Mouse (Mus musculus): ENCODE results near the gene Kcnk3.
A peak's percentile ranks its signal among the peaks of the same experiment; 100 is the strongest.

Kcnk3 gene

GRCm38 (mm10) chr5:30587681-30588300 lies at the start of gene Kcnk3:
Kcnk3 (plus strand) TSS chr5:30588170.
- DNase-seq, result peak; percentile 65

GRCm38 (mm10) chr5:30545698-30546097 lies 42.3 kb upstream of the Kcnk3 start, which contains the start of gene Cib4:
Cib4 (minus strand) TSS chr5:30545836.
- no peak for DNase-seq

GRCm38 (mm10) chr5:30548681-30549080 lies 39.3 kb upstream of the Kcnk3 start:
- DNase-seq, result no peak

GRCm38 (mm10) chr5:30550334-30551021 lies 37.5 kb upstream of the Kcnk3 start:
- DNase-seq, result peak; percentile 53

GRCm38 (mm10) chr5:30551022-30551638 lies 36.8 kb upstream of the Kcnk3 start:
- DNase-seq, result no peak

GRCm38 (mm10) chr5:30552006-30552405 lies 36.0 kb upstream of the Kcnk3 start:
- DNase-seq, result no peak

GRCm38 (mm10) chr5:30553936-30554335 lies 34.0 kb upstream of the Kcnk3 start:
- no peak for DNase-seq

GRCm38 (mm10) chr5:30554981-30555380 lies 33.0 kb upstream of the Kcnk3 start:
- DNase-seq, result no peak

- DNase-seq, result no peak
These were observed 31.7 kb upstream of the Kcnk3 start for GRCm38 (mm10) chr5:30556284-30556683.

- no peak for DNase-seq
These were observed 28.5 kb upstream of the Kcnk3 start for GRCm38 (mm10) chr5:30559421-30559820.

- DNase-seq, result no peak
These were observed 27.9 kb upstream of the Kcnk3 start for GRCm38 (mm10) chr5:30559986-30560493.

GRCm38 (mm10) chr5:30568479-30568878 lies 19.5 kb upstream of the Kcnk3 start:
- no peak for DNase-seq

GRCm38 (mm10) chr5:30571820-30572219 lies 16.1 kb upstream of the Kcnk3 start:
- no peak for DNase-seq

- DNase-seq, result no peak
These were observed 13.6 kb upstream of the Kcnk3 start for GRCm38 (mm10) chr5:30574367-30574766.

GRCm38 (mm10) chr5:30576233-30576632 lies 11.7 kb upstream of the Kcnk3 start:
- DNase-seq, result no peak

- DNase-seq, result no peak
These were observed 10.7 kb upstream of the Kcnk3 start for GRCm38 (mm10) chr5:30577251-30577650.

- DNase-seq, result peak; percentile 85
These were observed 10.2 kb upstream of the Kcnk3 start for GRCm38 (mm10) chr5:30577654-30578310.

GRCm38 (mm10) chr5:30578445-30579080 lies 9.4 kb upstream of the Kcnk3 start:
- no peak for DNase-seq

- DNase-seq, result no peak
These were observed 7.2 kb upstream of the Kcnk3 start for GRCm38 (mm10) chr5:30580725-30581124.

- no peak for DNase-seq
These were observed 6.0 kb upstream of the Kcnk3 start for GRCm38 (mm10) chr5:30582017-30582416.

GRCm38 (mm10) chr5:30586616-30587015 lies 1.4 kb upstream of the Kcnk3 start:
- DNase-seq, result peak; percentile 77

GRCm38 (mm10) chr5:30587101-30587500 lies 869 bp upstream of the Kcnk3 start:
- DNase-seq, result peak; percentile 55

Data from cerebellum, adult 8-10 months (tissue).